ENCODE assay signal across 8 mouse cellular contexts in genomic region chr11:94872921-94873320, GRCm38 (mm10).
DNase-seq lines count a peak whose midpoint lies in the region.

No protein-coding gene starts in this region.

- DNase-seq in layer of hippocampus, adult 8-10 months (ENCODE audit: low spot score in 2 of 2) = peak; percentile 16 to 27
- DNase-seq in layer of hippocampus, adult 9-10 months (ENCODE audit: low spot score) = no peak
- peak; percentile 52 for DNase-seq in forelimb bud, embryonic 11.5 days (ENCODE audit: low read depth, low spot score)
- DNase-seq in heart, postnatal 4 days = peak; percentile 81
- peak; percentile 30 to 85 for DNase-seq in left cerebral cortex, postnatal 10 days (ENCODE audit: extremely low spot score in 1 of 2, low spot score in 2 of 2)
- peak; percentile 66 to 87 for DNase-seq in lung, postnatal 4 days
- peak; percentile 43 for DNase-seq in right cerebral cortex, postnatal 25 days
- no peak for DNase-seq in spleen, postnatal 36 days (ENCODE audit: low spot score in 2 of 2)

- intact Hi-C loops in left cerebral cortex, postnatal 10 days (cut with DNase I) = no loop called here

Comparison
In these comparisons a context has a peak if more than half of its experiments do, and no peak if none do; other contexts are left out.
1. DNase-seq: peak in layer of hippocampus, adult 8-10 months (2 of 2), forelimb bud, embryonic 11.5 days (single experiment), heart, postnatal 4 days (single experiment), left cerebral cortex, postnatal 10 days (2 of 2), lung, postnatal 4 days (2 of 2) and right cerebral cortex, postnatal 25 days (single experiment); none in layer of hippocampus, adult 9-10 months (single experiment) and spleen, postnatal 36 days (0 of 2).